Mouse (Mus musculus) midbrain, postnatal 0 days (tissue): ENCODE data around the gene Glipr2. TPM values are rescaled to one million over a fixed set of nuclear protein-coding genes. Genes with fewer than 3 reads are reported as not detected.

ENCODE experiments used
- ATAC-seq: fragments of 200-750 bp; cut with Nextera tagmentation; 2 replicates; pipeline ENCODE4 v1.8.0; 2017; ENCODE audit warnings: moderate number of reproducible peaks, mild to moderate bottlenecking, moderate TSS enrichment, moderate library complexity; ENCODE audit not compliant: low FRiP score
- DNase-seq: peaks from one replicate; pipeline ENCODE4 v3.0.0-alpha.2; 2015; ENCODE audit warnings: low spot score
- H3K27ac ChIP-seq: fragments of 300-500 bp; sonication (generic); 2 replicates; pipeline ENCODE4 v1.5.1; 2014; ENCODE audit warnings: low read depth, mild to moderate bottlenecking, low read length, mixed read lengths
- H3K27me3 ChIP-seq: fragments of 300-500 bp; sonication (generic); 2 replicates; pipeline ENCODE4 v1.6.1; 2014; ENCODE audit warnings: low read length, control low read depth, mixed read lengths; ENCODE audit not compliant: insufficient read depth
- H3K36me3 ChIP-seq: fragments of 300-500 bp; sonication (generic); 2 replicates; pipeline ENCODE4 v1.6.1; 2014; ENCODE audit warnings: low read length, control low read depth, mixed read lengths; ENCODE audit not compliant: insufficient read depth
- H3K4me1 ChIP-seq: fragments of 300-500 bp; sonication (generic); 2 replicates; pipeline ENCODE4 v1.6.1; 2014; ENCODE audit warnings: mild to moderate bottlenecking, control low read depth, antibody characterized with exemption, low read length, mixed read lengths; ENCODE audit not compliant: insufficient read depth
- H3K4me2 ChIP-seq: fragments of 300-500 bp; sonication (generic); 2 replicates; pipeline ENCODE4 v1.6.1; 2014; ENCODE audit warnings: low read depth, mild to moderate bottlenecking, low read length, mixed read lengths; ENCODE audit not compliant: poor library complexity, severe bottlenecking
- H3K4me3 ChIP-seq: fragments of 300-500 bp; sonication (generic); 2 replicates; pipeline ENCODE4 v1.5.1; 2014; ENCODE audit warnings: low read depth, mild to moderate bottlenecking, low read length, moderate library complexity
- H3K9ac ChIP-seq: fragments of 300-500 bp; sonication (generic); replicated peaks from 2 replicates; pipeline ENCODE4 v1.6.1; 2014; ENCODE audit warnings: mild to moderate bottlenecking, low read length, moderate library complexity, mixed read lengths; ENCODE audit not compliant: poor library complexity, severe bottlenecking
- H3K9me3 ChIP-seq: fragments of 300-500 bp; sonication (generic); 2 replicates; pipeline ENCODE4 v1.6.1; 2016; ENCODE audit warnings: low read length, control low read depth
- CTCF ChIP-seq: IDR thresholded peaks from 2 replicates; pipeline ENCODE4 v1.5.1; 2016; ENCODE audit warnings: antibody characterized with exemption, mild to moderate bottlenecking
- WGBS: fragments of 180-500 bp; shearing (Covaris S2); extraction: QIAGEN DNeasy Blood & Tissue Kit; methylation state at CpG from one replicate; pipeline ENCODE4 v1.1.7; 2014; 5-methylcytosine and 5-hydroxymethylcytosine counted together
- polyA plus RNA-seq: library from polyadenylated mRNA; unstranded; fragments of >200 nt; fragmentation: Nextera tagmentation; extraction: Ambion mirVana; gene quantifications from 2 replicates; pipeline ENCODE4 v1.2.1, GENCODE M21; 2015
- total RNA-seq: library from RNA; depleted of rRNA; stranded (reverse); fragments of >200 nt; gene quantifications from 2 replicates; pipeline ENCODE4 v1.2.3, GENCODE M21; 2014

Gene Glipr2
- total and polyA plus RNA-seq, 2 experiments from 2014 or later: 16.5 to 18.2 TPM

DNA sequence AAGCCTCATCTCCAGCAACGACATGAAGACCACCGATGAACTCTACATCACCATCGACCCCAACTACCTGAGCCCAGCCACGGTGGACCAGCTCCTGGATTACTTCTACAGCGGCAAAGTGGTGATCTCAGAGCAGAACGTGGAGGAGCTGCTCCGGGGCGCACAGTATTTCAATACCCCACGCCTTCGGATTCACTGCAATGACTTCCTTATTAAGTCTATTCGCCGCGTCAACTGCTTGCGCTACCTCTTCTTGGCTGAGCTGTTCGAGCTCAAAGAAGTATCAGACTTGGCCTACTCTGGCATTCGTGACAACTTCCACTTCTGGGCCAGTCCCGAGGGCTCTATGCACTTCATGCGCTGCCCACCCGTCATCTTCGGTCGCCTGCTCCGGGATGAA, 26.6 kb downstream of the Glipr2 start:
- 95% methylated on average over 22 of the region's 22 CpGs for WGBS
- Histone ChIP-seq H3K4me3 (no peak overlapping the region), H3K9ac (no peak overlapping the region), H3K27me3 (no peaks in the 10 kb centered on the region), H3K36me3 (no peaks in the 10 kb centered on the region), H3K4me2 (no peak overlapping the region), H3K27ac (no peak overlapping the region), H3K4me1 (no peaks in the 10 kb centered on the region), H3K9me3 (no peaks in the 10 kb centered on the region)
- TF ChIP-seq CTCF: no peak
- ATAC-seq (no peak), DNase-seq (no peak)

DNA sequence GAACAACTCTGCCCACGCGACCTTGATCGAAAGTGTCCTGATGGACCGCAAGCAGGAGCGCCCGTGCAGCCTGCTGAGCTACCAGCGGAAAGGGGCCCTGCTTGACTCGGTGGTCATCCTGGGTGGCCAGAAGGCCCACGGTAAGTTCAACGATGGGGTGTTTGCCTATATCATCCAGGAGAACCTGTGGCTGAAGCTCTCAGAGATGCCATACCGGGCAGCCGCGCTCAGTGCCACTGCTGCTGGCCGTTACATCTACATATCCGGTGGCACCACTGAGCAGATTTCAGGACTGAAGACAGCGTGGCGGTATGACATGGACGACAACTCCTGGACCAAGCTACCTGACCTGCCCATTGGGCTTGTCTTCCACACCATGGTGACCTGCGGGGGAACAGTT, 27.1 kb downstream of the Glipr2 start:
- no peak for TF ChIP-seq CTCF
- ATAC-seq: no peak
- H3K27me3 ChIP-seq: no peaks in the 10 kb centered on the region
- H3K4me1 ChIP-seq: no peaks in the 10 kb centered on the region
- WGBS: 95% methylated on average over 19 of the region's 19 CpGs
- DNase-seq: no peak
- no peak overlapping the region for H3K4me3 ChIP-seq
- H3K4me2 ChIP-seq: no peak overlapping the region
- H3K9me3 ChIP-seq: no peaks in the 10 kb centered on the region
- no peaks in the 10 kb centered on the region for H3K36me3 ChIP-seq
- no peak overlapping the region for H3K9ac ChIP-seq
- H3K27ac ChIP-seq: no peak overlapping the region

DNA sequence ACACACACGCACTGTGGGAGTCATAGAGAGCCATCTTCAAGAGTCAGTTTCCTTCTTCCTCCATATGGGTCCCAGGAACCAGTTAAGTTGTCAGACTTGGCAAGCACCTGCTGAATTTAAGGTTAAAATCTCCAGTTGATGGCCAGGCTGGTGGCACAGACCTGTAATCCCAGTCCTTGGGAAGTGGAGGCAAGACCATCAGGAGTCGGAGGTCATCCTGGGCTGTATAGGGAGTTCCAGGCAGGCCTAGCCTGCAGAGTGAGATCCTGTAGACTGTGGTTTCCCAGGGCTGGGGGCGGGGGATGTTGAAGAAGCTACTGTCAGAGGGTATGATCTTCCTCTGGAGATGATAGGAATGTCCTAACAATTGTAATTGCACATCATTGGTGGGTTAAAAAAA, 31.8 kb downstream of the Glipr2 start:
- Histone ChIP-seq H3K4me2 (no peak overlapping the region), H3K27me3 (no peaks in the 10 kb centered on the region), H3K27ac (no peak overlapping the region), H3K9me3 (no peaks in the 10 kb centered on the region), H3K36me3 (no peaks in the 10 kb centered on the region), H3K4me1 (no peaks in the 10 kb centered on the region), H3K4me3 (no peak overlapping the region), H3K9ac (no peak overlapping the region)
- ATAC-seq (no peak), DNase-seq (no peak)
- 88% methylated on average over 3 of the region's 3 CpGs for WGBS
- no peak for TF ChIP-seq CTCF

DNA sequence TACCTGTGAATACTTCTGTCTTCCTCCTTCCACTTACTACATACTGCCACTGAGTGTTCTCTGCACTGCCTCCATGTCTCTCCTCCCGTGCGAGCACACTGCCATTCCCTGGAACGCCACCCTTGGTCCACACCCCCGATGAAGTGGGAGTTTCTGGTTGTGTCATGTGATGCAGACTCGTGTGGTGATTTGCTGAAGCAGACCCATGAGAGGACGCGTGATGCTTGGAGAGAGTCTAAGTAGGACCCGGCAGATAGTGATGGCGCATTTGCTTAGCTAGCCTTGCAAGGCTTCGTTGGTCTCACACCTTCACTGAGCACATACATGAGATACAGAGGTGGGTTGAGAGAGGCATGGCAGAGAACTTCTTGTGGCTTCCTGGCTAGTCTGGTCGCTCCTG, 35.9 kb downstream of the Glipr2 start:
- Histone ChIP-seq H3K27me3 (no peaks in the 10 kb centered on the region), H3K4me3 (no peak overlapping the region), H3K4me2 (no peak overlapping the region), H3K36me3 (no peaks in the 10 kb centered on the region), H3K27ac (no peak overlapping the region), H3K4me1 (no peaks in the 10 kb centered on the region), H3K9ac (no peak overlapping the region), H3K9me3 (no peaks in the 10 kb centered on the region)
- ATAC-seq: no peak
- 92% methylated on average over 11 of the region's 11 CpGs for WGBS
- no peak for DNase-seq
- TF ChIP-seq CTCF: no peak

DNA sequence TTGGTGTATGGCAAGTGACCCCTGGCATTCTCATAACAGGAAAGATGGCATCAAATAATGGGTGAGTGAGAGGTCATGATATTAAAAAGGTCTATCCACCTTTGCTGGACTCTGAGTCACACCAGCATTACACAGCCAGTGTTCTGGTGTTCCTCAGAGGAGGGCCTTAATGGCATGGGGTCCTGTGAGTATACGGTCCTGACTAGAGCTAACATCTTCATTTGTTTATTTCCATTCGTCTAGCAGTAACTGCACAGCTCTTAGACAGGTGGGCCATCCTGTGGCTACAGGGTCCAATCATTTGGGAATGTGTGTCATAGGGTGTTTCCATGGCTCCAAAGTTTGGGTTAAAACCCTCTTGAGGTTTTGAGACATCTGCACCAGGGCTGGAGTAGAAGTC, 37.1 kb downstream of the Glipr2 start:
- Histone ChIP-seq H3K4me2 (no peak overlapping the region), H3K4me1 (no peaks in the 10 kb centered on the region), H3K9me3 (no peaks in the 10 kb centered on the region), H3K4me3 (no peak overlapping the region), H3K9ac (no peak overlapping the region), H3K27ac (no peak overlapping the region), H3K27me3 (no peaks in the 10 kb centered on the region), H3K36me3 (no peaks in the 10 kb centered on the region)
- DNase-seq (no peak), ATAC-seq (no peak)
- no peak for TF ChIP-seq CTCF
- 78% methylated on average over 2 of the region's 2 CpGs for WGBS

DNA sequence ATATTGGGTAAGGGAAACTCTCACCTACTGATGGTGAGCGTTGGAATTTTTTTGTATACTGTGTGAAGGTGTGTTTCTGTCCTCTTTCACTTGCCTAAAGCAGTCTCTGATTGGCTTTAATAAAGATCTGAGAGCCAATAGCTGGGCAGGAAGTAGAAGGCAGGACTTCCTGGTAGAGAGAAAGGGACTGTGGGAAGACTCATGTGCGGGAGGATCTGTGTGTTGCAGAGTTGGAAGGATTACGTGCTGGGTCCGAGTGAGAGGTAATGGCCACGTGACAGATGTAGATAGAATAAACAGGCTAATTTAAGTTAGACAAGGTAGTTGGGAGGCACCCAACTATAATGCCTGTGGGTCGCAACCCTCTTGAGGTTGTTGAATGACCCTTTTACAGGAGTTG, 46.4 kb downstream of the Glipr2 start:
- no peak for TF ChIP-seq CTCF
- H3K36me3 ChIP-seq: no peaks in the 10 kb centered on the region
- 83% methylated on average over 6 of the region's 6 CpGs for WGBS
- H3K27me3 ChIP-seq: peaks cover 5% of the 10 kb centered on the region; the same call in 1 of the 2 replicates
- DNase-seq (no peak), ATAC-seq (no peak)
- no peaks in the 10 kb centered on the region for H3K4me1 ChIP-seq
- no peaks in the 10 kb centered on the region for H3K9me3 ChIP-seq
- H3K4me2 ChIP-seq: no peak overlapping the region
- no peak overlapping the region for H3K4me3 ChIP-seq
- H3K9ac ChIP-seq: no peak overlapping the region
- H3K27ac ChIP-seq: no peak overlapping the region

DNA sequence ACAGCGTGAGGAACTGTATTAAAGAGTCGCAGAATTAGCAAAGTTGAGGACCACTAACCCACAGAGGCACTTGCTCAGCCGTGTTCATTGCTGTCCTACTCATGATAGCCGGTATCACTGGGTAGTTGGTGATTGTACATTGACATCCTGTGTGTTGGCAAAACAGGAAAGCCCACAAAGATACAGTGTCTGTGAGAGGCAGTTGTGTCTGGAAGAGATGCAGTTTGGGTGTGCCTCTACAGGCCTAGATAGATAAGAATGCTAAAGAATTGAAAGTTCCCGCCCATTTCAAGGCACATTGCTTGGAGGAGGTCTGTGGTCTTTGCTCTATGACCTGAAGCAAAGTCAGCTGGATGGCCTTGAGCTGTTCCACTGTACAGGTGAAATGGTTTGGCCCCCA, 46.9 kb downstream of the Glipr2 start, which contains the start of gene Clta:
Gene Clta, plus strand, starts transcription at position 327 of the 400 bp plus-strand sequence.
- Histone ChIP-seq H3K9ac (no peak within 1 kb of the TSS), H3K4me1 (no peaks in the 10 kb centered on the region), H3K27ac (no peak within 1 kb of the TSS), H3K27me3 (peaks cover 5% of the 10 kb centered on the region; the same call in 1 of the 2 replicates), H3K4me3 (no peak within 1 kb of the TSS), H3K9me3 (no peaks in the 10 kb centered on the region), H3K4me2 (no peak within 1 kb of the TSS), H3K36me3 (no peaks in the 10 kb centered on the region)
- WGBS: 88% methylated on average over 5 of the region's 5 CpGs
- no peak for ATAC-seq
- no peak for TF ChIP-seq CTCF
- DNase-seq: no peak
